Mouse (Mus musculus) MEL (cell line): Measurements from ENCODE around the gene Lman2.

Experiments
- GABPA ChIP-seq: IDR thresholded peaks from 2 replicates; pipeline ENCODE4 v1.6.1; 2012; ENCODE audit warnings: low read depth, mild to moderate bottlenecking, inconsistent platforms, low read length, improper control_type of control experiment, moderate library complexity
- GATA1 ChIP-seq: IDR thresholded peaks from 2 replicates; pipeline ENCODE4 v1.6.1; 2011; ENCODE audit warnings: low read depth, low read length, improper control_type of control experiment
- KAT2A ChIP-seq: conservative IDR thresholded peaks from 2 replicates; pipeline ENCODE4 v1.6.1; 2012; ENCODE audit warnings: low read depth, low read length, improper control_type of control experiment, inconsistent platforms
- MAX ChIP-seq: IDR thresholded peaks from 2 replicates; pipeline ENCODE4 v1.6.1; 2011; ENCODE audit warnings: low read length, improper control_type of control experiment
- POLR2A ChIP-seq, 2 experiments: IDR thresholded peaks; 2 replicates each; pipeline ENCODE4 v1.6.1; 2011 to 2012; ENCODE audit warnings: low read length in 2 of 2, mild to moderate bottlenecking in 2 of 2, control low read depth in 1 of 2, improper control_type of control experiment in 1 of 2, low read depth in 1 of 2, moderate library complexity in 1 of 2; ENCODE audit not compliant: control insufficient read depth in 1 of 2, insufficient read depth in 1 of 2, poor library complexity in 1 of 2
- POLR2AphosphoS2 ChIP-seq: IDR thresholded peaks from 2 replicates; pipeline ENCODE4 v1.6.1; 2011; ENCODE audit warnings: low read length, improper control_type of control experiment
- TBP ChIP-seq: IDR thresholded peaks from 2 replicates; pipeline ENCODE4 v1.8.0; 2011; ENCODE audit warnings: low read depth, low read length, improper control_type of control experiment

- TF ChIP-seq POLR2A (IDR thresholded peaks at IDR 0.05; ENCODE audit: control insufficient read depth in 1 of 2, insufficient read depth in 1 of 2, low read depth in 1 of 2, low read length in 2 of 2, poor library complexity in 1 of 2) (no peak), GABPA (no peak), TBP (no peak), KAT2A (no peak), POLR2AphosphoS2 (no peak), GATA1 (no peak), MAX (no peak)
Observed at GRCm38 (mm10) chr13:55398088-55398487, 35.5 kb upstream of the Lman2 start, which contains the start of gene Slc34a1.
